Mouse (Mus musculus): Measurements from ENCODE around the gene Crb3. TPM values are rescaled to one million over a fixed set of nuclear protein-coding genes. Genes with fewer than 3 reads are reported as not detected.
"Not testable (repeated sequence)": the region's sequence is repeated elsewhere in the genome, so short reads cannot be mapped to it uniquely, and the experiment has no call there.

The Crb3 gene
- polyA plus RNA-seq, 2 experiments = 5.5 to 8.3 TPM

- no peak for TF ChIP-seq POLR2A (IDR thresholded peaks at IDR 0.05; ENCODE audit: borderline replicate concordance, extremely low read depth, insufficient read depth, insufficient read length)
- Histone ChIP-seq H3K4me1 (ENCODE audit: control insufficient read depth, insufficient read depth, low read length) (peaks cover 14% of the 10 kb centered on the region), H3K9ac (ENCODE audit: low read depth, low read length, severe bottlenecking) (no peak overlapping the region), H3K4me2 (replicated peaks; ENCODE audit: low read depth, low read length, severe bottlenecking) (no peak overlapping the region), H3K36me3 (ENCODE audit: control insufficient read depth, insufficient read depth, low read length) (peaks cover 10% of the 10 kb centered on the region), H3K9me3 (ENCODE audit: control insufficient read depth, low read length) (no peaks in the 10 kb centered on the region), H3K27ac (replicated peaks; ENCODE audit: low read depth, low read length) (no peak overlapping the region), H3K27me3 (ENCODE audit: control insufficient read depth, insufficient read depth, low read length) (peaks cover 3% of the 10 kb centered on the region; the same call in 1 of the 2 replicates), H3K4me3 (replicated peaks; ENCODE audit: low read length) (no peak overlapping the region; the same call in 1 of the 2 replicates)
- WGBS = 87% methylated on average over 4 of the region's 4 CpGs
- no peak for ATAC-seq (ENCODE audit: low FRiP score, low read depth)
- DNase-seq (ENCODE audit: low spot score) = no peak
Observed at GRCm38 (mm10) chr17:57032854-57033253, 26.1 kb upstream of the Crb3 start.

- H3K9me3 ChIP-seq (ENCODE audit: control insufficient read depth, low read length) = no peaks in the 10 kb centered on the region
- no peak overlapping the region for H3K9ac ChIP-seq (ENCODE audit: low read depth, low read length, severe bottlenecking)
- no peak overlapping the region for H3K4me3 ChIP-seq (replicated peaks; ENCODE audit: low read length)
- H3K4me2 ChIP-seq (replicated peaks; ENCODE audit: low read depth, low read length, severe bottlenecking) = no peak overlapping the region
- no peaks in the 10 kb centered on the region for H3K4me1 ChIP-seq (ENCODE audit: control insufficient read depth, insufficient read depth, low read length)
- H3K27ac ChIP-seq (replicated peaks; ENCODE audit: low read depth, low read length) = no peak overlapping the region
- DNase-seq (ENCODE audit: low spot score) (no peak), ATAC-seq (ENCODE audit: low FRiP score, low read depth) (no peak)
- H3K36me3 ChIP-seq (ENCODE audit: control insufficient read depth, insufficient read depth, low read length) = no peaks in the 10 kb centered on the region
- 37% methylated on average over 8 of the region's 8 CpGs for WGBS
- H3K27me3 ChIP-seq (ENCODE audit: control insufficient read depth, insufficient read depth, low read length) = peaks cover 3% of the 10 kb centered on the region; the same call in 1 of the 2 replicates
- TF ChIP-seq POLR2A (IDR thresholded peaks at IDR 0.05; ENCODE audit: borderline replicate concordance, extremely low read depth, insufficient read depth, insufficient read length) = no peak
Observed at GRCm38 (mm10) chr17:57038978-57039377, 19.9 kb upstream of the Crb3 start.

GRCm38 (mm10) chr17:57041554-57041953 lies 17.4 kb upstream of the Crb3 start, which contains the start of gene Slc25a41:
TSS of gene Slc25a41 (minus strand) at chr17:57041654.
- no peak for ATAC-seq (ENCODE audit: low FRiP score, low read depth)
- Histone ChIP-seq H3K4me2 (replicated peaks; ENCODE audit: low read depth, low read length, severe bottlenecking) (no peak within 1 kb of the TSS), H3K4me1 (ENCODE audit: control insufficient read depth, insufficient read depth, low read length) (no peaks in the 10 kb centered on the region), H3K36me3 (ENCODE audit: control insufficient read depth, insufficient read depth, low read length) (no peaks in the 10 kb centered on the region), H3K27me3 (ENCODE audit: control insufficient read depth, insufficient read depth, low read length) (peaks cover 3% of the 10 kb centered on the region; the same call in 1 of the 2 replicates), H3K27ac (replicated peaks; ENCODE audit: low read depth, low read length) (no peak within 1 kb of the TSS), H3K4me3 (replicated peaks; ENCODE audit: low read length) (no peak within 1 kb of the TSS), H3K9ac (ENCODE audit: low read depth, low read length, severe bottlenecking) (no peak within 1 kb of the TSS), H3K9me3 (ENCODE audit: control insufficient read depth, low read length) (no peaks in the 10 kb centered on the region)
- TF ChIP-seq POLR2A (IDR thresholded peaks at IDR 0.05; ENCODE audit: borderline replicate concordance, extremely low read depth, insufficient read depth, insufficient read length) = no peak
- WGBS = 67% methylated on average over 8 of the region's 8 CpGs
- DNase-seq (ENCODE audit: low spot score) = no peak

- ATAC-seq (ENCODE audit: low FRiP score, low read depth) (no peak), DNase-seq (ENCODE audit: low spot score) (no peak)
- Histone ChIP-seq H3K9me3 (ENCODE audit: control insufficient read depth, low read length) (no peaks in the 10 kb centered on the region), H3K27me3 (ENCODE audit: control insufficient read depth, insufficient read depth, low read length) (no peaks in the 10 kb centered on the region), H3K4me3 (replicated peaks; ENCODE audit: low read length) (no peak overlapping the region), H3K4me2 (replicated peaks; ENCODE audit: low read depth, low read length, severe bottlenecking) (no peak overlapping the region), H3K36me3 (ENCODE audit: control insufficient read depth, insufficient read depth, low read length) (no peaks in the 10 kb centered on the region; the same call in none of the 2 replicates), H3K4me1 (ENCODE audit: control insufficient read depth, insufficient read depth, low read length) (no peaks in the 10 kb centered on the region), H3K27ac (replicated peaks; ENCODE audit: low read depth, low read length) (no peak overlapping the region), H3K9ac (ENCODE audit: low read depth, low read length, severe bottlenecking) (no peak overlapping the region)
- WGBS = 27% methylated on average over 5 of the region's 5 CpGs
- no peak for TF ChIP-seq POLR2A (IDR thresholded peaks at IDR 0.05; ENCODE audit: borderline replicate concordance, extremely low read depth, insufficient read depth, insufficient read length)
Observed at GRCm38 (mm10) chr17:57047406-57047805, 11.5 kb upstream of the Crb3 start.

- Histone ChIP-seq H3K36me3 (ENCODE audit: control insufficient read depth, insufficient read depth, low read length) (peaks cover 9% of the 10 kb centered on the region), H3K4me1 (ENCODE audit: control insufficient read depth, insufficient read depth, low read length) (no peaks in the 10 kb centered on the region), H3K9ac (ENCODE audit: low read depth, low read length, severe bottlenecking) (no peak overlapping the region), H3K27ac (replicated peaks; ENCODE audit: low read depth, low read length) (no peak overlapping the region), H3K4me2 (replicated peaks; ENCODE audit: low read depth, low read length, severe bottlenecking) (no peak overlapping the region), H3K9me3 (ENCODE audit: control insufficient read depth, low read length) (no peaks in the 10 kb centered on the region), H3K27me3 (ENCODE audit: control insufficient read depth, insufficient read depth, low read length) (no peaks in the 10 kb centered on the region), H3K4me3 (replicated peaks; ENCODE audit: low read length) (no peak overlapping the region)
- ATAC-seq (ENCODE audit: low FRiP score, low read depth) = no peak
- WGBS = 100% methylated on average over 3 of the region's 3 CpGs
- TF ChIP-seq POLR2A (IDR thresholded peaks at IDR 0.05; ENCODE audit: borderline replicate concordance, extremely low read depth, insufficient read depth, insufficient read length) = no peak
- DNase-seq (ENCODE audit: low spot score) = no peak
Observed at GRCm38 (mm10) chr17:57048816-57049215, 10.1 kb upstream of the Crb3 start.

GRCm38 (mm10) chr17:57051679-57052078 lies 7.2 kb upstream of the Crb3 start:
- WGBS = 88% methylated on average over 3 of the region's 4 CpGs
- not testable (repeated sequence) for H3K27ac ChIP-seq (replicated peaks; ENCODE audit: low read depth, low read length); H3K9ac ChIP-seq (ENCODE audit: low read depth, low read length, severe bottlenecking); H3K4me1 ChIP-seq (ENCODE audit: control insufficient read depth, insufficient read depth, low read length); H3K4me2 ChIP-seq (replicated peaks; ENCODE audit: low read depth, low read length, severe bottlenecking); H3K9me3 ChIP-seq (ENCODE audit: control insufficient read depth, low read length); H3K36me3 ChIP-seq (ENCODE audit: control insufficient read depth, insufficient read depth, low read length); H3K4me3 ChIP-seq (replicated peaks; ENCODE audit: low read length); H3K27me3 ChIP-seq (ENCODE audit: control insufficient read depth, insufficient read depth, low read length); ATAC-seq (ENCODE audit: low FRiP score, low read depth); DNase-seq (ENCODE audit: low spot score)

All from limb, embryonic 14.5 days (tissue).